Mouse (Mus musculus): ENCODE data around the gene Spen.

GRCm38 (mm10) chr4:141518386-141518785, 20.0 kb downstream of the Spen start:
- TF ChIP-seq POLR2A (IDR thresholded peaks at IDR 0.05; ENCODE audit: insufficient read depth, low read depth, low read length) (no peak), EP300 (IDR thresholded peaks at IDR 0.05; ENCODE audit: insufficient read depth, low read depth, low read length) (no peak), CTCF (IDR thresholded peaks at IDR 0.05) (no peak)

All from heart, adult 2 months (tissue).